Mouse (Mus musculus) kidney, adult 9 months (tissue): ENCODE results near the gene Mapk12.
A peak's percentile ranks its signal among the peaks of the same experiment; 100 is the strongest.

Source experiments
- DNase-seq: peaks from one replicate; pipeline ENCODE4 v3.0.0; 2022

The Mapk12 gene

GRCm38 (mm10) chr15:89170102-89170501, 29.6 kb upstream of the Mapk12 start:
- DNase-seq: peak; percentile 86

- peak; percentile 97 for DNase-seq
Observed at GRCm38 (mm10) chr15:89169431-89169830, 28.9 kb upstream of the Mapk12 start.

GRCm38 (mm10) chr15:89168922-89169321, 28.4 kb upstream of the Mapk12 start:
- DNase-seq: no peak

- DNase-seq: no peak
Observed at GRCm38 (mm10) chr15:89165478-89165877, 25.0 kb upstream of the Mapk12 start.

- no peak for DNase-seq
Observed at GRCm38 (mm10) chr15:89161397-89161796, 20.9 kb upstream of the Mapk12 start.

GRCm38 (mm10) chr15:89158516-89158915, 18.0 kb upstream of the Mapk12 start:
- no peak for DNase-seq

- peak; percentile 77 for DNase-seq
Observed at GRCm38 (mm10) chr15:89157954-89158353, 17.5 kb upstream of the Mapk12 start.

- DNase-seq: no peak
Observed at GRCm38 (mm10) chr15:89152312-89152711, 11.8 kb upstream of the Mapk12 start.

- DNase-seq: no peak
Observed at GRCm38 (mm10) chr15:89150041-89150390, 9.5 kb upstream of the Mapk12 start.

- DNase-seq: peak; percentile 48
Observed at GRCm38 (mm10) chr15:89149271-89150040, 9.0 kb upstream of the Mapk12 start, which contains the start of gene Mapk11. TSS of gene Mapk11 (minus strand) at chr15:89149628.

GRCm38 (mm10) chr15:89148496-89149270, 8.2 kb upstream of the Mapk12 start:
- no peak for DNase-seq

- DNase-seq: peak; percentile 50
Observed at GRCm38 (mm10) chr15:89147895-89148294, 7.4 kb upstream of the Mapk12 start.

- DNase-seq: no peak
Observed at GRCm38 (mm10) chr15:89147456-89147855, 7.0 kb upstream of the Mapk12 start.

- peak; percentile 41 for DNase-seq
Observed at GRCm38 (mm10) chr15:89147024-89147423, 6.5 kb upstream of the Mapk12 start.

- DNase-seq: peak; percentile 53
Observed at GRCm38 (mm10) chr15:89146537-89146936, 6.0 kb upstream of the Mapk12 start.

- DNase-seq: no peak
Observed at GRCm38 (mm10) chr15:89145813-89146350, 5.4 kb upstream of the Mapk12 start.

GRCm38 (mm10) chr15:89144965-89145364, 4.5 kb upstream of the Mapk12 start:
- DNase-seq: no peak

GRCm38 (mm10) chr15:89143134-89143533, 2.6 kb upstream of the Mapk12 start:
- no peak for DNase-seq

GRCm38 (mm10) chr15:89141905-89142304, 1.4 kb upstream of the Mapk12 start:
- DNase-seq: peak; percentile 57

GRCm38 (mm10) chr15:89141443-89141842, 940 bp upstream of the Mapk12 start:
- no peak for DNase-seq

- DNase-seq: peak; percentile 59
Observed at GRCm38 (mm10) chr15:89140048-89140658, 350 bp downstream of the Mapk12 start.

- DNase-seq: no peak
Observed at GRCm38 (mm10) chr15:89138531-89138930, 2.0 kb downstream of the Mapk12 start.

GRCm38 (mm10) chr15:89138046-89138405, 2.5 kb downstream of the Mapk12 start:
- no peak for DNase-seq
